Mouse (Mus musculus) olfactory bulb, adult 2 months (tissue): Measurements from ENCODE around the gene Olfr1349.

Experiments used
- CTCF ChIP-seq: fragments of 200-500 bp; IDR thresholded peaks from 2 replicates; pipeline ENCODE4 v1.5.1; 2012; ENCODE audit warnings: low read depth, mild to moderate bottlenecking, low read length, moderate library complexity; ENCODE audit not compliant: insufficient read depth
- POLR2A ChIP-seq: fragments of 200-500 bp; IDR thresholded peaks from 2 replicates; pipeline ENCODE4 v1.6.1; 2012; ENCODE audit warnings: mild to moderate bottlenecking, low read depth, low read length, moderate library complexity; ENCODE audit not compliant: insufficient read depth

DNA sequence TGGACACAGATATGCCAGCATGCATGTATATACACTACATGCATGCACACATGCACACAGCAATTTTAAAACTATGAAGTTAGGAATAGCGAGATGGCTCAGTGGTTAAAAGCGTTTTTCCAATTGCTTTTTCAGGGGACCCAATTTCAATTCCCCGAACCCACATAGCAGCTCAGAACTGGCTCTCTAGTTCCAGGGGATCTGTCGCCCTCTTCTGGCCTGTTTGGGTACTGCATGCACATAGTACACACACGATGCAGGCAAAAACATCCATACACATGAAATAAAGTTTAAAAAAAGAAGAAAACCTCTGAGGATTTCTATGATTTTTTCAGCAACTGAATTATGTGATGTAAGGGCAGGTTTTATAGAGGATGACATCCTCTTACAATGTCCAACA, 3.4 kb upstream of the Olfr1349 start:
- TF ChIP-seq CTCF (no peak), POLR2A (no peak)
